Mouse (Mus musculus) kidney, embryonic 15.5 days (tissue): Measurements from ENCODE around the gene Avil. TPM values are rescaled to one million over a fixed set of nuclear protein-coding genes. Genes with fewer than 3 reads are reported as not detected.
A peak's percentile ranks its signal among the peaks of the same experiment; 100 is the strongest.

Experiments used
- ATAC-seq: fragments of 200-750 bp; cut with Nextera tagmentation; replicated peaks from 2 replicates; pipeline ENCODE4 v1.8.0; 2017; ENCODE audit warnings: moderate TSS enrichment; ENCODE audit not compliant: low FRiP score
- H3K27ac ChIP-seq: fragments of 300-500 bp; sonication (generic); 2 replicates; pipeline ENCODE4 v1.5.1; 2015; ENCODE audit warnings: mild to moderate bottlenecking, inconsistent platforms
- H3K27me3 ChIP-seq: fragments of 300-500 bp; sonication (generic); 2 replicates; pipeline ENCODE4 v1.6.1; 2015; ENCODE audit warnings: inconsistent platforms
- H3K36me3 ChIP-seq: fragments of 300-500 bp; sonication (generic); 2 replicates; pipeline ENCODE4 v1.6.1; 2015; ENCODE audit warnings: inconsistent platforms
- H3K4me1 ChIP-seq: fragments of 300-500 bp; sonication (generic); 2 replicates; pipeline ENCODE4 v1.6.1; 2015; ENCODE audit warnings: inconsistent platforms
- H3K4me2 ChIP-seq: fragments of 300-500 bp; sonication (generic); 2 replicates; pipeline ENCODE4 v1.6.1; 2015; ENCODE audit warnings: moderate library complexity, mild to moderate bottlenecking, inconsistent platforms
- H3K4me3 ChIP-seq: fragments of 300-500 bp; sonication (generic); replicated peaks from 2 replicates; pipeline ENCODE4 v1.5.1; 2015; ENCODE audit warnings: mild to moderate bottlenecking, inconsistent platforms
- H3K9ac ChIP-seq: fragments of 300-500 bp; sonication (generic); 2 replicates; pipeline ENCODE4 v1.6.1; 2015; ENCODE audit warnings: mild to moderate bottlenecking, inconsistent platforms
- H3K9me3 ChIP-seq: fragments of 300-500 bp; sonication (generic); replicated peaks from 2 replicates; pipeline ENCODE4 v1.6.1; 2016; ENCODE audit warnings: inconsistent platforms
- WGBS: fragments of 180-500 bp; shearing (Covaris S2); methylation state at CpG from one replicate; pipeline ENCODE4 v1.1.7; 2015; ENCODE audit warnings: mixed read lengths; 5-methylcytosine and 5-hydroxymethylcytosine counted together
- polyA plus RNA-seq: library from polyadenylated mRNA; unstranded; fragments of >200 nt; fragmentation: Nextera tagmentation; extraction: Ambion mirVana; gene quantifications from 2 replicates; pipeline ENCODE4 v1.2.1, GENCODE M21; 2015

Gene Avil
- polyA plus RNA-seq, 1 experiment from 2014 or later, result 0.10 TPM

- Histone ChIP-seq H3K27me3 (no peaks in the 10 kb centered on the region), H3K9me3 (no peaks in the 10 kb centered on the region), H3K4me2 (peak overlapping the region; percentile 49), H3K4me1 (peaks cover 51% of the 10 kb centered on the region), H3K36me3 (no peaks in the 10 kb centered on the region), H3K27ac (peak overlapping the region; percentile 93), H3K4me3 (no peak overlapping the region), H3K9ac (0 out of 2 replicates have a peak overlapping the region, but pooled peaks have one; percentile 23)
- peak; percentile 91 for ATAC-seq
- 10% methylated on average over 13 of the region's 13 CpGs for WGBS
Measured at GRCm38 (mm10) chr10:126972051-126972725, 28.3 kb upstream of the Avil start.

- Histone ChIP-seq H3K27ac (peak overlapping the region; percentile 93), H3K4me3 (no peak overlapping the region), H3K9ac (no peak overlapping the region), H3K9me3 (no peaks in the 10 kb centered on the region), H3K36me3 (no peaks in the 10 kb centered on the region), H3K4me1 (peaks cover 57% of the 10 kb centered on the region), H3K4me2 (no peak overlapping the region), H3K27me3 (no peaks in the 10 kb centered on the region)
- ATAC-seq, result no peak
- 29% methylated on average over 7 of the region's 7 CpGs for WGBS
Measured at GRCm38 (mm10) chr10:126972988-126973387, 27.5 kb upstream of the Avil start.

GRCm38 (mm10) chr10:126975706-126976105 is 24.8 kb upstream of the Avil start:
- Histone ChIP-seq H3K4me2 (no peak overlapping the region), H3K27me3 (no peaks in the 10 kb centered on the region), H3K4me3 (no peak overlapping the region), H3K36me3 (no peaks in the 10 kb centered on the region), H3K27ac (no peak overlapping the region), H3K9ac (no peak overlapping the region), H3K4me1 (peaks cover 54% of the 10 kb centered on the region), H3K9me3 (no peaks in the 10 kb centered on the region)
- WGBS, result 81% methylated on average over 6 of the region's 6 CpGs
- no peak for ATAC-seq

GRCm38 (mm10) chr10:126977076-126977475 is 23.4 kb upstream of the Avil start:
- Histone ChIP-seq H3K27me3 (no peaks in the 10 kb centered on the region), H3K9ac (no peak overlapping the region), H3K27ac (no peak overlapping the region), H3K4me1 (peaks cover 54% of the 10 kb centered on the region), H3K4me2 (no peak overlapping the region), H3K9me3 (no peaks in the 10 kb centered on the region), H3K4me3 (no peak overlapping the region), H3K36me3 (no peaks in the 10 kb centered on the region)
- ATAC-seq, result no peak
- WGBS, result 31% methylated on average over 4 of the region's 4 CpGs

GRCm38 (mm10) chr10:126978277-126978994 is 22.1 kb upstream of the Avil start, which contains the start of gene Ctdsp2:
Gene Ctdsp2, plus strand, starts transcription at chr10:126978717.
- H3K27me3 ChIP-seq, result no peaks in the 10 kb centered on the region
- under 1% methylated on average over 56 of the region's 56 CpGs for WGBS
- ATAC-seq, result peak; percentile 92
- H3K9me3 ChIP-seq, result no peaks in the 10 kb centered on the region
- peak within 1 kb of the TSS; percentile 100 for H3K27ac ChIP-seq
- H3K36me3 ChIP-seq, result no peaks in the 10 kb centered on the region
- peak within 1 kb of the TSS; percentile 90 for H3K4me3 ChIP-seq
- H3K4me2 ChIP-seq, result peak within 1 kb of the TSS; percentile 90
- H3K4me1 ChIP-seq, result peaks cover 54% of the 10 kb centered on the region
- H3K9ac ChIP-seq, result peak within 1 kb of the TSS; percentile 94

GRCm38 (mm10) chr10:126979121-126979635 is 21.3 kb upstream of the Avil start:
- peak overlapping the region; percentile 100 for H3K27ac ChIP-seq
- H3K4me2 ChIP-seq, result peak overlapping the region; percentile 90
- no peaks in the 10 kb centered on the region for H3K9me3 ChIP-seq
- peak; percentile 16 for ATAC-seq
- no peaks in the 10 kb centered on the region for H3K27me3 ChIP-seq
- H3K4me3 ChIP-seq, result peak overlapping the region; percentile 90
- peaks cover 60% of the 10 kb centered on the region for H3K4me1 ChIP-seq
- H3K36me3 ChIP-seq, result no peaks in the 10 kb centered on the region
- H3K9ac ChIP-seq, result peak overlapping the region; percentile 94
- WGBS, result under 1% methylated on average over 40 of the region's 62 CpGs

- no peak for ATAC-seq
- WGBS, result under 1% methylated on average over 57 of the region's 57 CpGs
- Histone ChIP-seq H3K9me3 (no peaks in the 10 kb centered on the region), H3K9ac (peak overlapping the region; percentile 94), H3K27me3 (no peaks in the 10 kb centered on the region), H3K36me3 (no peaks in the 10 kb centered on the region), H3K4me2 (peak overlapping the region; percentile 90), H3K4me1 (peaks cover 65% of the 10 kb centered on the region), H3K27ac (peak overlapping the region; percentile 100), H3K4me3 (peak overlapping the region; percentile 90)
Measured at GRCm38 (mm10) chr10:126979636-126980151, 20.8 kb upstream of the Avil start.

- Histone ChIP-seq H3K4me2 (peak overlapping the region; percentile 90), H3K27me3 (no peaks in the 10 kb centered on the region), H3K36me3 (no peaks in the 10 kb centered on the region), H3K4me3 (peak overlapping the region; percentile 90), H3K9me3 (no peaks in the 10 kb centered on the region), H3K27ac (peak overlapping the region; percentile 100), H3K9ac (peak overlapping the region; percentile 94), H3K4me1 (peaks cover 72% of the 10 kb centered on the region)
- under 1% methylated on average over 16 of the region's 16 CpGs for WGBS
- ATAC-seq, result 0 out of 2 replicates have a peak, but pooled peaks have one; percentile 6
Measured at GRCm38 (mm10) chr10:126980221-126980932, 20.1 kb upstream of the Avil start.

GRCm38 (mm10) chr10:126980933-126981530 is 19.5 kb upstream of the Avil start:
- peaks cover 77% of the 10 kb centered on the region for H3K4me1 ChIP-seq
- ATAC-seq, result no peak
- WGBS, result 5% methylated on average over 11 of the region's 11 CpGs

GRCm38 (mm10) chr10:126981746-126982145 is 18.8 kb upstream of the Avil start:
- no peak for ATAC-seq
- peak overlapping the region; percentile 38; the same call in 1 of the 2 replicates for H3K9ac ChIP-seq
- WGBS, result 46% methylated on average over 3 of the region's 3 CpGs
- no peaks in the 10 kb centered on the region for H3K36me3 ChIP-seq
- peaks cover 77% of the 10 kb centered on the region for H3K4me1 ChIP-seq
- H3K4me2 ChIP-seq, result peak overlapping the region; percentile 90
- no peaks in the 10 kb centered on the region for H3K27me3 ChIP-seq
- H3K9me3 ChIP-seq, result no peaks in the 10 kb centered on the region
- 0 out of 2 replicates have a peak overlapping the region, but pooled peaks have one; percentile 4 for H3K27ac ChIP-seq
- peak overlapping the region; percentile 90 for H3K4me3 ChIP-seq

More at GRCm38 (mm10) chr10:126980933-126981530, 19.5 kb upstream of the Avil start:
- Histone ChIP-seq H3K9me3 (no peaks in the 10 kb centered on the region), H3K4me2 (peak overlapping the region; percentile 90), H3K36me3 (no peaks in the 10 kb centered on the region), H3K4me3 (peak overlapping the region; percentile 90), H3K27me3 (no peaks in the 10 kb centered on the region), H3K9ac (peak overlapping the region; percentile 94), H3K27ac (peak overlapping the region; percentile 100)

- no peaks in the 10 kb centered on the region for H3K27me3 ChIP-seq
- peaks cover 79% of the 10 kb centered on the region for H3K4me1 ChIP-seq
- peak overlapping the region; percentile 90 for H3K4me2 ChIP-seq
- H3K4me3 ChIP-seq, result peak overlapping the region; percentile 90
- 29% methylated on average over 14 of the region's 14 CpGs for WGBS
- no peaks in the 10 kb centered on the region for H3K9me3 ChIP-seq
- H3K36me3 ChIP-seq, result 0 out of 2 replicates have a peak, but pooled peaks cover 3% of the 10 kb centered on the region
- peak overlapping the region; percentile 87 for H3K27ac ChIP-seq
- no peak for ATAC-seq
- H3K9ac ChIP-seq, result 0 out of 2 replicates have a peak overlapping the region, but pooled peaks have one; percentile 11
Measured at GRCm38 (mm10) chr10:126983193-126983725, 17.2 kb upstream of the Avil start.
